Mouse (Mus musculus): ENCODE measurements around the gene Hmcn1. TPM values are rescaled to one million over a fixed set of nuclear protein-coding genes. Genes with fewer than 3 reads are reported as not detected.

Gene Hmcn1
- polyA plus RNA-seq, 1 experiment from 2014 or later = 13.5 TPM

GRCm38 (mm10) chr1:151004007-151004406, 10.8 kb upstream of the Hmcn1 start:
- WGBS = 77% methylated on average over 5 of the region's 5 CpGs
- no peak for DNase-seq (ENCODE audit: low spot score)
- no peak for ATAC-seq (ENCODE audit: low FRiP score)
- no peak overlapping the region for H3K4me2 ChIP-seq (replicated peaks; ENCODE audit: low read depth, low read length)
- no peak overlapping the region for H3K4me3 ChIP-seq (ENCODE audit: low read depth, low read length)
- H3K27me3 ChIP-seq (ENCODE audit: control insufficient read depth, insufficient read depth, low read length) = no peaks in the 10 kb centered on the region
- no peak overlapping the region for H3K9ac ChIP-seq (ENCODE audit: low read depth, low read length)
- no peaks in the 10 kb centered on the region for H3K9me3 ChIP-seq (ENCODE audit: control insufficient read depth, low read length)
- H3K4me1 ChIP-seq (replicated peaks; ENCODE audit: control insufficient read depth, insufficient read depth, low read length) = no peaks in the 10 kb centered on the region
- H3K36me3 ChIP-seq (ENCODE audit: control insufficient read depth, insufficient read depth, low read length) = no peaks in the 10 kb centered on the region
- H3K27ac ChIP-seq (ENCODE audit: low read depth, low read length) = no peak overlapping the region

DNA sequence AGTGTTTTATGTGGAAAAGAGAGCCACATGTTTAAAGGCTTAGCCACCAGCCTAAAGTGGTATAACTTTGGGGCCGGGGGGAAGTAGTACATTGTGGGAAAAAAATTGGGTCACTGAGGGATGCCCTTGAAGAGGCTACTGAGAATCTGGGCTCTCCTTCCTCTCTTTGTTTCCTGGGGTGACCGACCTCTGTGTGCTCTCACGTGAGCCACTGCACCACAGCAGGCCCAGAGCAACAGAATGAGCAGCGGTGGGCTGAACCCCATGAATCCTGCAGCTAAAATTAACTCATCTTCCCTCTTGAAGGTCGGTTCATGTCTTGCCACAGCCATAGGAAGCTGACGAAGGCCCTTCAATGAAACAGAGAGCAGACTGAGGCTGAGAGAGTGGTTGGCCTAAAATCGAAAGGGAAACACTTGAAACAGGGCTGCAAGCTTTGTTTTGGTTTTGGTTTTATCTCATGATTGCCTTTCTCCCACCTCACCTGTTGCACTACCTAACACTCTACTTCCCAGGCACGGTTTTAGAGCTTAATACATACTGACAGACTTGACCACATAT, 8.7 kb upstream of the Hmcn1 start:
- Histone ChIP-seq H3K4me2 (replicated peaks; ENCODE audit: low read depth, low read length) (no peak overlapping the region), H3K4me1 (replicated peaks; ENCODE audit: control insufficient read depth, insufficient read depth, low read length) (no peaks in the 10 kb centered on the region), H3K36me3 (ENCODE audit: control insufficient read depth, insufficient read depth, low read length) (no peaks in the 10 kb centered on the region), H3K9me3 (ENCODE audit: control insufficient read depth, low read length) (no peaks in the 10 kb centered on the region), H3K4me3 (ENCODE audit: low read depth, low read length) (no peak overlapping the region), H3K27ac (ENCODE audit: low read depth, low read length) (no peak overlapping the region), H3K9ac (ENCODE audit: low read depth, low read length) (no peak overlapping the region), H3K27me3 (ENCODE audit: control insufficient read depth, insufficient read depth, low read length) (no peaks in the 10 kb centered on the region)
- no peak for DNase-seq (ENCODE audit: low spot score)
- 70% methylated on average over 8 of the region's 8 CpGs for WGBS
- ATAC-seq (ENCODE audit: low FRiP score) = no peak

- H3K27me3 ChIP-seq (ENCODE audit: control insufficient read depth, insufficient read depth, low read length) = no peaks in the 10 kb centered on the region
- H3K4me1 ChIP-seq (replicated peaks; ENCODE audit: control insufficient read depth, insufficient read depth, low read length) = no peaks in the 10 kb centered on the region
- H3K36me3 ChIP-seq (ENCODE audit: control insufficient read depth, insufficient read depth, low read length) = no peaks in the 10 kb centered on the region
- H3K9me3 ChIP-seq (ENCODE audit: control insufficient read depth, low read length) = no peaks in the 10 kb centered on the region
- no peak overlapping the region for H3K27ac ChIP-seq (ENCODE audit: low read depth, low read length)
- no peak overlapping the region for H3K4me3 ChIP-seq (ENCODE audit: low read depth, low read length)
- 80% methylated on average over 13 of the region's 13 CpGs for WGBS
- ATAC-seq (ENCODE audit: low FRiP score) = no peak
- H3K4me2 ChIP-seq (replicated peaks; ENCODE audit: low read depth, low read length) = no peak overlapping the region
- H3K9ac ChIP-seq (ENCODE audit: low read depth, low read length) = no peak overlapping the region
- no peak for DNase-seq (ENCODE audit: low spot score)
Measured at GRCm38 (mm10) chr1:151000714-151001113, 7.5 kb upstream of the Hmcn1 start.

- H3K4me1 ChIP-seq (replicated peaks; ENCODE audit: control insufficient read depth, insufficient read depth, low read length) = 0 out of 2 replicates have a peak, but pooled peaks cover 2% of the 10 kb centered on the region
- 77% methylated on average over 2 of the region's 2 CpGs for WGBS
- H3K9me3 ChIP-seq (ENCODE audit: control insufficient read depth, low read length) = no peaks in the 10 kb centered on the region
- ATAC-seq (ENCODE audit: low FRiP score) (no peak), DNase-seq (ENCODE audit: low spot score) (no peak)
- no peaks in the 10 kb centered on the region; the same call in 1 of the 2 replicates for H3K27me3 ChIP-seq (ENCODE audit: control insufficient read depth, insufficient read depth, low read length)
- H3K27ac ChIP-seq (ENCODE audit: low read depth, low read length) = no peak overlapping the region
- H3K36me3 ChIP-seq (ENCODE audit: control insufficient read depth, insufficient read depth, low read length) = no peaks in the 10 kb centered on the region
- H3K4me3 ChIP-seq (ENCODE audit: low read depth, low read length) = no peak overlapping the region
- H3K9ac ChIP-seq (ENCODE audit: low read depth, low read length) = no peak overlapping the region
- no peak overlapping the region for H3K4me2 ChIP-seq (replicated peaks; ENCODE audit: low read depth, low read length)
Measured at GRCm38 (mm10) chr1:150994612-150995011, 1.4 kb upstream of the Hmcn1 start.

GRCm38 (mm10) chr1:150992711-150993161, 499 bp downstream of the Hmcn1 start:
- no peak for ATAC-seq (ENCODE audit: low FRiP score)
- Histone ChIP-seq H3K27me3 (ENCODE audit: control insufficient read depth, insufficient read depth, low read length) (no peaks in the 10 kb centered on the region; the same call in 1 of the 2 replicates), H3K4me3 (ENCODE audit: low read depth, low read length) (peak overlapping the region; percentile 41), H3K9me3 (ENCODE audit: control insufficient read depth, low read length) (no peaks in the 10 kb centered on the region), H3K36me3 (ENCODE audit: control insufficient read depth, insufficient read depth, low read length) (no peaks in the 10 kb centered on the region), H3K4me1 (replicated peaks; ENCODE audit: control insufficient read depth, insufficient read depth, low read length) (0 out of 2 replicates have a peak, but pooled peaks cover 2% of the 10 kb centered on the region), H3K4me2 (replicated peaks; ENCODE audit: low read depth, low read length) (peak overlapping the region; percentile 80), H3K27ac (ENCODE audit: low read depth, low read length) (no peak overlapping the region), H3K9ac (ENCODE audit: low read depth, low read length) (peak overlapping the region; percentile 56)
- 2% methylated on average over 6 of the region's 6 CpGs for WGBS
- DNase-seq (ENCODE audit: low spot score) = no peak

DNA sequence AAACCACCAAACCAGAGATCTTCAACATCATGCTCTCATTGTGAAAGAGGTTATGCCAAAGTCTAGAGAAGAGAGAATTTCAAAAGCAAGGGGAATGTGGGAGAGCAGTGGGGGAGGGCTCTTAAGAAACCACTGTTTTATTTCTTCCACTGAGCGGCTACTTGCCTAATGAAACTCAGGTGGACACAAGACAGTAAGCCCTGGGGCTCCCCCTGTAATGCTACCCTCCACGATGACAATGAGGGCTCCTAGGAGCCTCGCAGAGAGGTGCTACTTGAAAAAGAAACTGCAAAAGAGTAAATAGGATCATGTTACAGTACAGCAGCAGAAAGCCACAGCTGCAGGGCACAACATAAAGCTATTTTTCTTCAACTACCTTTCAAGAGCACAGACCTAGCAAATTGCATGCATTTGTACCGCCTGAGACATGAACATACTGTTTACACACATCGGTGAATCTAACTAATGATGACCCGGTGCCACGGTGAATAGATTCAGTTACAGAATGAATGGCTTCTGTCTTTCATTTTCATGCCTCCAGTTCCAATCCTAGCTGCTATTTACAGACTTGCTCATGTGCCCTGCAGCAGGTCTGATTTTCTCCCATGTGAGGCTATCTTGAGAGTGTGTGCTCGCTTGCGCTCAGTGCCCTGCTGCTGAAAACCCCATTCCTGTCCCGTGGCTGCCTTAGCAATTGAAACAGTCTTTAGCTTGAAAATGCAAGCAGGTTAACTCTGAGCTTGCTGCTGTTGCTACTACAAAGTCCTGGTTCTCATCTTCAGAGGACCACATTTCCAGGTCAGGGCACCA, 1.3 kb downstream of the Hmcn1 start:
- WGBS = 8% methylated on average over 10 of the region's 10 CpGs
- H3K27ac ChIP-seq (ENCODE audit: low read depth, low read length) = no peak overlapping the region; the same call in 1 of the 2 replicates
- peak; percentile 46 for DNase-seq (ENCODE audit: low spot score)

DNA sequence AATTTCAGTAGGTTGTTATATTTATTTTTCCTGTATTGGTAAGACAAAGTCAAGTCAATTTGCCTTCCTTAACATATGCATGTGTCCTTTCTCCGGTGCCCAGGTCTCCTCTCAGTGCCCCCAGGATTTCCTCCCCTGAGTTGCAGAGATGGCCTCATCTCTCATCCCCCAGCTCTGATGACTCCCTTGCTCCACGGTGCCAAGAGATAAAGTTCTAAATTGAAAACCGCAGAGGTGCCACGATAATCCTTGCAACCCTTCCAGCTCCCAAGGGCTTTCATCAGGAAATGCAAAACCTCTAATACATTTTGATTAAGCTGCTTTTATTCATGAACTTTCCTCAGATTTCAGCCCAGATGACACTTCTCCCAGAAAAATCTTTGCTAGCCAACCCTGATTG, 8.3 kb downstream of the Hmcn1 start:
- H3K9ac ChIP-seq (ENCODE audit: low read depth, low read length) = no peak overlapping the region
- no peaks in the 10 kb centered on the region for H3K36me3 ChIP-seq (ENCODE audit: control insufficient read depth, insufficient read depth, low read length)
- H3K9me3 ChIP-seq (ENCODE audit: control insufficient read depth, low read length) = no peaks in the 10 kb centered on the region
- no peak overlapping the region for H3K27ac ChIP-seq (ENCODE audit: low read depth, low read length)
- H3K4me3 ChIP-seq (ENCODE audit: low read depth, low read length) = no peak overlapping the region
- H3K27me3 ChIP-seq (ENCODE audit: control insufficient read depth, insufficient read depth, low read length) = no peaks in the 10 kb centered on the region
- no peak overlapping the region for H3K4me2 ChIP-seq (replicated peaks; ENCODE audit: low read depth, low read length)
- no peaks in the 10 kb centered on the region for H3K4me1 ChIP-seq (replicated peaks; ENCODE audit: control insufficient read depth, insufficient read depth, low read length)
- DNase-seq (ENCODE audit: low spot score) = no peak
- ATAC-seq (ENCODE audit: low FRiP score) = no peak
- WGBS = 67% methylated on average over 4 of the region's 4 CpGs

More for the DNA sequence above, 1.3 kb downstream of the Hmcn1 start:
- Histone ChIP-seq H3K4me2 (replicated peaks; ENCODE audit: low read depth, low read length) (peak overlapping the region; percentile 80), H3K4me1 (replicated peaks; ENCODE audit: control insufficient read depth, insufficient read depth, low read length) (0 out of 2 replicates have a peak, but pooled peaks cover 2% of the 10 kb centered on the region), H3K9me3 (ENCODE audit: control insufficient read depth, low read length) (no peaks in the 10 kb centered on the region), H3K9ac (ENCODE audit: low read depth, low read length) (no peak overlapping the region; the same call in 1 of the 2 replicates), H3K27me3 (ENCODE audit: control insufficient read depth, insufficient read depth, low read length) (no peaks in the 10 kb centered on the region; the same call in 1 of the 2 replicates), H3K4me3 (ENCODE audit: low read depth, low read length) (peak overlapping the region; percentile 41), H3K36me3 (ENCODE audit: control insufficient read depth, insufficient read depth, low read length) (no peaks in the 10 kb centered on the region)
- 0 out of 2 replicates have a peak, but pooled peaks have one; percentile 17 for ATAC-seq (ENCODE audit: low FRiP score)

GRCm38 (mm10) chr1:150984092-150984503, 9.1 kb downstream of the Hmcn1 start:
- no peaks in the 10 kb centered on the region for H3K9me3 ChIP-seq (ENCODE audit: control insufficient read depth, low read length)
- no peak for DNase-seq (ENCODE audit: low spot score)
- no peak overlapping the region for H3K9ac ChIP-seq (ENCODE audit: low read depth, low read length)
- H3K27ac ChIP-seq (ENCODE audit: low read depth, low read length) = no peak overlapping the region
- H3K4me1 ChIP-seq (replicated peaks; ENCODE audit: control insufficient read depth, insufficient read depth, low read length) = no peaks in the 10 kb centered on the region
- WGBS = 88% methylated on average over 6 of the region's 6 CpGs
- H3K4me2 ChIP-seq (replicated peaks; ENCODE audit: low read depth, low read length) = no peak overlapping the region
- no peak for ATAC-seq (ENCODE audit: low FRiP score)
- H3K4me3 ChIP-seq (ENCODE audit: low read depth, low read length) = no peak overlapping the region
- no peaks in the 10 kb centered on the region for H3K27me3 ChIP-seq (ENCODE audit: control insufficient read depth, insufficient read depth, low read length)
- no peaks in the 10 kb centered on the region for H3K36me3 ChIP-seq (ENCODE audit: control insufficient read depth, insufficient read depth, low read length)
